Mouse (Mus musculus): ENCODE results near the gene Hivep2.

Hivep2 gene

GRCm38 (mm10) chr10:14020253-14020652 is 54.4 kb downstream of the Hivep2 start:
- no peak for DNase-seq (ENCODE audit: low spot score)

- no peak for DNase-seq (ENCODE audit: low spot score)
Measured at GRCm38 (mm10) chr10:14024971-14025370, 59.1 kb downstream of the Hivep2 start.

GRCm38 (mm10) chr10:14027751-14028150 is 61.9 kb downstream of the Hivep2 start:
- DNase-seq (ENCODE audit: low spot score): no peak

- DNase-seq (ENCODE audit: low spot score): no peak
Measured at GRCm38 (mm10) chr10:14028956-14029355, 63.1 kb downstream of the Hivep2 start.

- DNase-seq (ENCODE audit: low spot score): no peak
Measured at GRCm38 (mm10) chr10:14030458-14031035, 64.7 kb downstream of the Hivep2 start.

DNA sequence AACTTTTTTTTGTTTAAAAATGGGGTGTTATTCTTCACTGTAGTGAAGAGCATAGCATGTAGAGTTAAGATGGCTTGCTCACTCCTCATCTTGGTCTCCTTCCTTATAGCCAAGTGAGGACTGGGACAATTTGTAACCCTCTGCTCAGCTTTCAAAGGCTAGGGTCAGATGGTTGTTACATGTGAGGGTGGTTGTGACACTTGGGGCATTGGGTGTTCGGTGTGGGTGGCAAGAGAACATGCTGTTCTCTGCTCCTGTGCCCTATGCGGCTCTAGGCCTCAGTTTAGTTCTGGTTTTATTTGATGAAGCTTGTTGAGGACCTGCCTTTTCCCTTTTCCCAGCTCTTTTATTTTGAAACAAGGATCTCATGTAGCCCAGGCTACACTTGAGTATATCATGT is 66.7 kb downstream of the Hivep2 start:
- DNase-seq (ENCODE audit: low spot score): no peak

- no peak for DNase-seq (ENCODE audit: low spot score)
Measured at GRCm38 (mm10) chr10:14034046-14034445, 68.2 kb downstream of the Hivep2 start.

DNA sequence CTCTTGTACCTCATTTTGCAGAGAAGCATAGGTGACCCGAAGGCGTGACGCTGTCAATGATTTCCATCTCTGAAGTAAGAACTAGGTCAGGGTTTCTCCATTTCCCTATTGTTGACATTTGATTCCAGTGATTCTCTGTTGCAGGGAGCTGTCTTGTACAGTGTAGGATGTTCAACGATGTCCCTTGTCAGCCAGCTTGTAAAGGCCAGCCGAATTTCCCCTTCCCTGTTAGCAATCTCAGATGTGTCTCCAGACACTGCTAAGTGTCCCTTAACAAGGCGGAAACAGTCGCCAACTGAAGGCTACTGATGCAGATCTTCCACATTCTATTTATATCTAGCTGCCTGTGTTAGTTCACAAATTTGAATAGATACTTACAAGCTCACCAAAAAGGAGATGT is 68.9 kb downstream of the Hivep2 start:
- DNase-seq (ENCODE audit: low spot score): no peak

- DNase-seq (ENCODE audit: low spot score): no peak
Measured at GRCm38 (mm10) chr10:14035607-14036006, 69.7 kb downstream of the Hivep2 start.

GRCm38 (mm10) chr10:14036472-14036871 is 70.6 kb downstream of the Hivep2 start:
- no peak for DNase-seq (ENCODE audit: low spot score)

DNA sequence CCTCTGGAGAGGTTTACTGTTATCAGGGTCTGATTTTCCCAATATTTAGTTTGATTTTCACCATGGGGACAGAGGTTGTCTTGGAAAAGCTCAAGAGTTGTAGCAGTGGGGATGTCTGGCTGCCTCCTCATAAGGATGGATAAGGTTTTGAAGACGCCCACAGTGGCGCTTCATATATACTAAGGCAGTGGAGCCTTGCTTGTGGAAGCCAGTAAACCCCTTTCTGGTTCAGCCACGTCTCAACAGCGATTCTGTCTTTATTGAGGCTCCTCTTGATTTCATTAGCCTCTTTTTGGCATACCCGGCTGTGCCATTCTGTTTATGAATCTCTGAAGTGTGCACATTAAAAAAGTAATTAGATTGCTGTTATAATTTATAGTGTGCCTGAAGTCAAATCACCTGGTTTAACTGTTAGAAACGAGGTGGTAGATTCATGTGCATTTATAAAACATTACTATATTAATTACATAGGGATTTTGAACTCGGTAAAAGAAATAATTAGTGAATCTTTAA is 72.2 kb downstream of the Hivep2 start:
- no peak for DNase-seq (ENCODE audit: low spot score)

GRCm38 (mm10) chr10:14040716-14041470 is 75.0 kb downstream of the Hivep2 start:
- DNase-seq (ENCODE audit: low spot score): no peak

- DNase-seq (ENCODE audit: low spot score): no peak
Measured at GRCm38 (mm10) chr10:14041606-14042005, 75.7 kb downstream of the Hivep2 start.

- DNase-seq (ENCODE audit: low spot score): no peak
Measured at GRCm38 (mm10) chr10:14042539-14043348, 76.9 kb downstream of the Hivep2 start.

- no peak for DNase-seq (ENCODE audit: low spot score)
Measured at GRCm38 (mm10) chr10:14043349-14043710, 77.5 kb downstream of the Hivep2 start.

DNA sequence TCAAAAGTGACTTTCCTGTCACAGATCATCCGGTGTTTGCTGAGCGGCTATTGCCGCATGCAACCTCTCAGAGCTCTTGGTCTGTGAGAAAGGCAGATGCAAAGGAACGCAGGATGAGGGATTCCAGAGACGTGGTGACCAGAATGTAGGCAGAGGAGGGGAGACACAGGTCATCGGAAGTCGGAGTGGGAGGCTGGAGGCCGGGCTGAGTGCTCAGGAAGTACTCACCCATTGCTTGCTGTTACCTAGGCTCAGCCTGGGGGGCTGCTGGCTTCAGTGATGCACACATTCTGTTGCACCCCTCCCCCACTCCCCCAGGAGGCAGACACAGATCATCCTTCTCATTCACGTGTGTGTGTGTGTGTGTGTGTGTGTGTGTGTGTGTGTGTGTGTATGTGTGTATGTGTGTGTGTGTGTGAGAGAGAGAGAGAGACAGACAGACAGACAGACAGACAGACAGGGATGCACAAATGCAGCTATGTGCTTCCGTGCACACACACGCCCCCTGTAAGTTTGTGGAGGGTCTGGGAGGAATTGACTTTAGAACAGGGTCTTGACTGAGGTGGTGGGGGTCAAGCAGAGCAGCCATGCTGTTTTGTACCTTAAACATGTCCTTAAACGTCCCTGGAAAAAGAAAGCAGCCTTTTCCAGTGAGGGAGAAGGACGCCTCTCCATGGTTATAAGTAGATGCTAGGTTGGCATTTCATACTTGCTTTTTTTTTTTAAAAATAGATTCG is 78.3 kb downstream of the Hivep2 start:
- no peak for DNase-seq (ENCODE audit: low spot score)

DNA sequence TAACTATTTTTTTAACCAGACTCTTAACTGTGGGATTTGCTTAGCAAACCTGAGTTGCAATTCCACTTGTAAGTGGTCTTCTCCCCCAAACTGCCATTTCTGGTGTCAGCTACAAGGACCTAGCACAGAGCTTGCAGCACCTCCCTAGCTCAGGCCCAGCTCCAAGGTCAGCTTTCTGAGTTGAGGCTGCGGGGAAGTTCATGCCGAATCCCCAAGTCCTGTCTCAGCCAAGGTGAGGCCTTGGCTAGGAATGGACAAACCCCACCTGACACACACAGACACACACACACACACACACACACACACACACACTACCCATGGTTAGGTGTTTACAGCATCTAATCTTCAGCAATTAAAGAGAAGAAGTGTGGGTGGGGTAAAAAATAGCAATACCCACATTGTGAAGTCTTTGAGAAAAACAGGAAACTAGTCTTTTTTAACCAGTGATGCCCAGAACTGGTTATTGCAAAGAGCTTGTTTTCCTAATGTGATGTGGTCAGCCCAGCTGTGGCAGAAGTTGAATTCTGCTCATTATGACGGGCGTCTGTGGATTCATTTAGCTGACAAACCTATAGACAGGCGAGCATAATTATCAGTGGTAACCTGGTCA is 79.0 kb downstream of the Hivep2 start:
- no peak for DNase-seq (ENCODE audit: low spot score)

GRCm38 (mm10) chr10:14045745-14046144 is 79.9 kb downstream of the Hivep2 start:
- DNase-seq (ENCODE audit: low spot score): no peak

DNA sequence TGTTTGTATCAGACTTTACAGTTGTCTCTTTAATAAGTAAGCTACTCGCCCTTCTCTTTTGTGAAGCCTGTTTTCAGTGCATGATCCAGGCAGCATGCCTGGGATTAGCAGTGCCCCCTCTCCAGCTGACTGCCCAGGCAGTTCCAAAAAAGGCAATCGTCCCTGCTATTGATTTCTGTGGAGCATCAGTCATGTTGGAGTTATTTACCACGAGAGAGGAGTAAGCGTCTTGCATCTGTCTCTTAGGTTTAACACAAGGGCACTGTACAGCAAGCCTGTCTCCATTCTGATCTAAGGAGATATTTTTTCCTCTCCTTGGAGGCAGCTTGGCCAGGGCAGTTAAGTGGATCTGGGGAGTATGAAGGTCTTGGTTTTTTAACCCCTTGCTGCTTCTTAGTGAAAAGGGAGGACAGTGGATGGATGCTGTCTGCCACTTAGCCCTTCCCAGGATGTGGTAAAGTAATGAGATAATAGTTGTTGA is 80.3 kb downstream of the Hivep2 start:
- no peak for DNase-seq (ENCODE audit: low spot score)

DNA sequence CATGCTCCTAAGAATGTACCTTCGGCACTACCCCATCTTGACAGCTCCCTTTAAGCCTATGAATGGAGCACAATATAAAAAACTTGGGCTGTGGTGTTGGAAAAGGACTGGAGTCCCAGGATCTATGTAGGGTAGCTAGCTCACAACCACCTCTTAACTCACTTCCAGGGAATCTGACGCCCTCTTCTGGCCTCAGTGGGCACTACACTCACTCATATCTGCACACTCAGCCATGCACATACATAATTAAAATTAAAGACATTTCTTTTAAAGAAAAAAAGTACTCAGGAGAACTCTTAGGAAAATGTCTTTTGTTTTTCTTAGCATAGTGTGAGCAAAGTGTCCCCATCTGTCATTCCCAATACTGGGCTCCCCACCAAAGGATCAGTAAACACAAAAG is 81.1 kb downstream of the Hivep2 start:
- no peak for DNase-seq (ENCODE audit: low spot score)

DNA sequence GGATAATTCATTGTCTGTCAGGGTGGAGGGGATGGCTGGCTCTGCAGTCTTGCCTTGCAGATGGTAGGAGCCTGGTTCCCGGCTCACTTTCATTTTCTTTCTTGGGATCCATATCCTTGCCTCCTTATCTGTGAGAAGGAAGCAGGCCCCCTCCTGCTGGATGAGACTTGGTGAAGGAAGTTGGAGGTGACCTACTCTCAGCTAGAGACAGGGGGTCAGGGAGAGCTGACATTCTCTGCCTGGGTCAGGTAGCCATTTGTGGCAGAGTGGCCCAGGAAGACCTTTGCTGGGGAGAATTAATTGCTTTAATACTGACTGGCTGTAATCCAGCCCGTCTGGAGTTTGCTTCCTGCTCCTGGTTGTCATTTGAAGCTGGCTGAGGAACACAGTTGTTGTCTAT is 81.8 kb downstream of the Hivep2 start:
- no peak for DNase-seq (ENCODE audit: low spot score)

Data from testis, postnatal 10 days (tissue).